Mouse (Mus musculus): ENCODE results near the gene Trdmt1.

DNA sequence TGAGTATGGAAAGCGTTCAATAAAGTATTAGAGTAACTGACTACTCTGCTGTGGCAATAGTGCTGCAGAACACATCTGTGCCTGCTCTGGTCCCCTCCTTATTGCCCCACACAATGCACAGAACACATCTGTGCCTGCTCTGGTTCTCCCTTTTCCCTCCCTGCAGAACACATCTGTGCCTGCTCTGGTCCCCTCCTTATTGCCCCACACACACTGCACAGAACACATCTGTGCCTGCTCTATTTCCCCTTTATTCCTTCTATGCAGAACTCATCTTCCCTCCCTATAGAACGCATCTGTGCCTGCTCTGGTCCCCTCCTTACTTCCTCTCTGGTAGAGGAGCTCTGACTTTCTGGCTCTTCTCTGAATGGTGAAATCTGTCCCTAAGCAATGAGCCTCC, 54.0 kb downstream of the Trdmt1 start:
- TF ChIP-seq CTCF (IDR thresholded peaks at IDR 0.05; ENCODE audit: extremely low read depth, insufficient read depth, insufficient read length, insufficient replicate concordance) = no peak
- TF ChIP-seq POLR2A (IDR thresholded peaks at IDR 0.05; ENCODE audit: low read depth, low read length) = no peak
